Mouse (Mus musculus): ENCODE measurements at regions not wholly inside any gene's neighbourhood (a gene's known extent, or its start where the extent isn't known, plus 50 kb on each side); places are given as distances from the start of the nearest gene placed in this dataset.
A peak's percentile ranks its signal among the peaks of the same experiment; 100 is the strongest.

GRCm38 (mm10) chr6:31080691-31081090 is 121.8 kb upstream of the Klf14 start:
- Histone ChIP-seq H3ac (ENCODE audit: control insufficient read depth, insufficient read length, low read depth) (no peak overlapping the region), H3K4me3 (ENCODE audit: insufficient read depth, poor library complexity, severe bottlenecking) (no peak overlapping the region), H3K79me3 (ENCODE audit: low read depth) (peaks cover 83% of the 10 kb centered on the region), H3K79me2 (ENCODE audit: control insufficient read depth, insufficient read depth) (peaks cover 93% of the 10 kb centered on the region), H3K36me3 (ENCODE audit: control insufficient read depth, insufficient read depth) (peaks cover 88% of the 10 kb centered on the region), H3K27me3 (ENCODE audit: control insufficient read depth, insufficient read depth, insufficient read length) (no peaks in the 10 kb centered on the region)
- TF ChIP-seq USF1 (IDR thresholded peaks at IDR 0.05; ENCODE audit: low read depth): no peak
- peak; percentile 46 for TF ChIP-seq FOSL1 (IDR thresholded peaks at IDR 0.05; ENCODE audit: insufficient read depth, low read length, poor library complexity, severe bottlenecking)

GRCm38 (mm10) chr6:31081238-31081637 is 122.4 kb upstream of the Klf14 start:
- Histone ChIP-seq H3K36me3 (ENCODE audit: control insufficient read depth, insufficient read depth) (peaks cover 89% of the 10 kb centered on the region), H3K27me3 (ENCODE audit: control insufficient read depth, insufficient read depth, insufficient read length) (no peaks in the 10 kb centered on the region), H3K79me2 (ENCODE audit: control insufficient read depth, insufficient read depth) (peaks cover 93% of the 10 kb centered on the region), H3ac (ENCODE audit: control insufficient read depth, insufficient read length, low read depth) (peak overlapping the region; percentile 63), H3K4me3 (ENCODE audit: insufficient read depth, poor library complexity, severe bottlenecking) (no peak overlapping the region), H3K79me3 (ENCODE audit: low read depth) (peaks cover 83% of the 10 kb centered on the region)
- TF ChIP-seq USF1 (IDR thresholded peaks at IDR 0.05; ENCODE audit: low read depth) (peak; percentile 79), CEBPB (IDR thresholded peaks at IDR 0.05; ENCODE audit: low read depth) (no peak), MAX (IDR thresholded peaks at IDR 0.05) (peak; percentile 90)

- Histone ChIP-seq H3ac (ENCODE audit: control insufficient read depth, insufficient read length, low read depth) (peak overlapping the region; percentile 14), H3K27me3 (ENCODE audit: control insufficient read depth, insufficient read depth, insufficient read length) (no peaks in the 10 kb centered on the region), H3K36me3 (ENCODE audit: control insufficient read depth, insufficient read depth) (peaks cover 89% of the 10 kb centered on the region), H3K4me3 (ENCODE audit: insufficient read depth, poor library complexity, severe bottlenecking) (no peak overlapping the region), H3K79me3 (ENCODE audit: low read depth) (peaks cover 84% of the 10 kb centered on the region), H3K79me2 (ENCODE audit: control insufficient read depth, insufficient read depth) (peaks cover 93% of the 10 kb centered on the region)
- TF ChIP-seq FOSL1 (IDR thresholded peaks at IDR 0.05; ENCODE audit: insufficient read depth, low read length, poor library complexity, severe bottlenecking): peak; percentile 88
- no peak for TF ChIP-seq CTCF (IDR thresholded peaks at IDR 0.05; ENCODE audit: control insufficient read depth, insufficient read depth, insufficient read length)
- TF ChIP-seq USF1 (IDR thresholded peaks at IDR 0.05; ENCODE audit: low read depth): peak; percentile 3
- peak; percentile 35 for TF ChIP-seq MAX (IDR thresholded peaks at IDR 0.05)
- TF ChIP-seq MYOD1 (IDR thresholded peaks at IDR 0.05; ENCODE audit: control insufficient read depth, insufficient read length, low read depth): peak; percentile 44
These were observed 123.1 kb upstream of the Klf14 start for GRCm38 (mm10) chr6:31081988-31082387.

- Histone ChIP-seq H3K36me3 (ENCODE audit: control insufficient read depth, insufficient read depth) (peaks cover 90% of the 10 kb centered on the region), H3K4me3 (ENCODE audit: insufficient read depth, poor library complexity, severe bottlenecking) (peak overlapping the region; percentile 19), H3ac (ENCODE audit: control insufficient read depth, insufficient read length, low read depth) (peak overlapping the region; percentile 56), H3K79me2 (ENCODE audit: control insufficient read depth, insufficient read depth) (peaks cover 93% of the 10 kb centered on the region), H3K27me3 (ENCODE audit: control insufficient read depth, insufficient read depth, insufficient read length) (no peaks in the 10 kb centered on the region), H3K79me3 (ENCODE audit: low read depth) (peaks cover 86% of the 10 kb centered on the region)
- TF ChIP-seq CTCF (IDR thresholded peaks at IDR 0.05; ENCODE audit: control insufficient read depth, insufficient read depth, insufficient read length) (no peak), CEBPB (IDR thresholded peaks at IDR 0.05; ENCODE audit: low read depth) (no peak), MYOD1 (IDR thresholded peaks at IDR 0.05; ENCODE audit: control insufficient read depth, insufficient read length, low read depth) (peak; percentile 25), FOSL1 (IDR thresholded peaks at IDR 0.05; ENCODE audit: insufficient read depth, low read length, poor library complexity, severe bottlenecking) (peak; percentile 38), MAX (IDR thresholded peaks at IDR 0.05) (no peak), USF1 (IDR thresholded peaks at IDR 0.05; ENCODE audit: low read depth) (no peak), MYOG (IDR thresholded peaks at IDR 0.05; ENCODE audit: control insufficient read depth, extremely low read depth, insufficient read length) (no peak)
These were observed 124.0 kb upstream of the Klf14 start for GRCm38 (mm10) chr6:31082613-31083470.

GRCm38 (mm10) chr6:31083701-31084100 is 124.8 kb upstream of the Klf14 start:
- H3ac ChIP-seq (ENCODE audit: control insufficient read depth, insufficient read length, low read depth): peak overlapping the region; percentile 59
- TF ChIP-seq CEBPB (IDR thresholded peaks at IDR 0.05; ENCODE audit: low read depth) (no peak), CTCF (IDR thresholded peaks at IDR 0.05; ENCODE audit: control insufficient read depth, insufficient read depth, insufficient read length) (no peak), MYOG (IDR thresholded peaks at IDR 0.05; ENCODE audit: control insufficient read depth, extremely low read depth, insufficient read length) (no peak), MAX (IDR thresholded peaks at IDR 0.05) (peak; percentile 24)
- H3K27me3 ChIP-seq (ENCODE audit: control insufficient read depth, insufficient read depth, insufficient read length): no peaks in the 10 kb centered on the region
- H3K79me3 ChIP-seq (ENCODE audit: low read depth): peaks cover 80% of the 10 kb centered on the region
- H3K36me3 ChIP-seq (ENCODE audit: control insufficient read depth, insufficient read depth): peaks cover 84% of the 10 kb centered on the region
- peak overlapping the region; percentile 60 for H3K4me3 ChIP-seq (ENCODE audit: insufficient read depth, poor library complexity, severe bottlenecking)
- H3K79me2 ChIP-seq (ENCODE audit: control insufficient read depth, insufficient read depth): peaks cover 90% of the 10 kb centered on the region

GRCm38 (mm10) chr6:31085063-31085759 is 126.3 kb upstream of the Klf14 start:
- Histone ChIP-seq H3K36me3 (ENCODE audit: control insufficient read depth, insufficient read depth) (peaks cover 76% of the 10 kb centered on the region), H3K79me2 (ENCODE audit: control insufficient read depth, insufficient read depth) (peaks cover 81% of the 10 kb centered on the region), H3ac (ENCODE audit: control insufficient read depth, insufficient read length, low read depth) (peak overlapping the region; percentile 91), H3K27me3 (ENCODE audit: control insufficient read depth, insufficient read depth, insufficient read length) (no peaks in the 10 kb centered on the region), H3K79me3 (ENCODE audit: low read depth) (peaks cover 65% of the 10 kb centered on the region), H3K4me3 (ENCODE audit: insufficient read depth, poor library complexity, severe bottlenecking) (peak overlapping the region; percentile 60)
- TF ChIP-seq FOSL1 (IDR thresholded peaks at IDR 0.05; ENCODE audit: insufficient read depth, low read length, poor library complexity, severe bottlenecking): no peak
- TF ChIP-seq MYOG (IDR thresholded peaks at IDR 0.05; ENCODE audit: control insufficient read depth, extremely low read depth, insufficient read length): no peak
- no peak for TF ChIP-seq CEBPB (IDR thresholded peaks at IDR 0.05; ENCODE audit: low read depth)
- no peak for TF ChIP-seq MYOD1 (IDR thresholded peaks at IDR 0.05; ENCODE audit: control insufficient read depth, insufficient read length, low read depth)
- no peak for TF ChIP-seq USF1 (IDR thresholded peaks at IDR 0.05; ENCODE audit: low read depth)
- TF ChIP-seq CTCF (IDR thresholded peaks at IDR 0.05; ENCODE audit: control insufficient read depth, insufficient read depth, insufficient read length): no peak
- no peak for TF ChIP-seq MAX (IDR thresholded peaks at IDR 0.05)

Measured in C2C12 (cell line).